9 mouse cellular contexts compared by ENCODE assay signal in genomic region chr6:140961987-140962386, GRCm38 (mm10).
DNase-seq lines count a peak whose midpoint lies in the region; ATAC-seq and TF ChIP-seq lines count a peak whose summit lies in the region.
"Had no signal": no experiment of that assay in that cellular context is flagged by ENCODE, and none has a peak within 500 bp of the region (broad histone marks: within the 10 kb centered on the region; RNA-seq: fewer than 3 reads in every experiment).

No protein-coding gene starts in this region.

- no peak overlapping the region for H3K27ac ChIP-seq in cerebellum, adult 2 months (ENCODE audit: insufficient read depth, low read length)
- H3K27ac ChIP-seq in forebrain, postnatal 0 days (ENCODE audit: low read depth, low read length) = no peak overlapping the region
- peak overlapping the region; percentile 79 for H3K27ac ChIP-seq in midbrain, embryonic 10.5 days (replicated peaks)
- H3K27ac ChIP-seq in heart, adult 2 months = no peak overlapping the region
- H3K27ac ChIP-seq: liver, embryonic 13.5 days had no signal

- H3K9me3 ChIP-seq in forebrain, postnatal 0 days (ENCODE audit: low read length) = no peaks in the 10 kb centered on the region
- no peaks in the 10 kb centered on the region for H3K9me3 ChIP-seq in midbrain, embryonic 10.5 days (replicated peaks)
- H3K9me3 ChIP-seq: liver, embryonic 13.5 days had no signal

- intact Hi-C loops in heart, adult 2 months (cut with DNase I) = no loop called here

- peaks cover 14% of the 10 kb centered on the region; the same call in 1 of the 2 replicates for H3K4me1 ChIP-seq in cerebellum, adult 2 months (ENCODE audit: control insufficient read depth, insufficient read depth, low read length)
- 0 out of 2 replicates have a peak, but pooled peaks cover 6% of the 10 kb centered on the region for H3K4me1 ChIP-seq in forebrain, postnatal 0 days (ENCODE audit: insufficient read depth)
- H3K4me1 ChIP-seq in midbrain, embryonic 10.5 days = peaks cover 38% of the 10 kb centered on the region
- H3K4me1 ChIP-seq in heart, adult 2 months (ENCODE audit: control insufficient read depth, insufficient read depth, low read length) = no peaks in the 10 kb centered on the region; the same call in 1 of the 2 replicates
- H3K4me1 ChIP-seq: liver, embryonic 13.5 days had no signal

- DNase-seq in R1 (ENCODE audit: low read depth, low spot score) = peak; percentile 4
- peak; percentile 59 to 62 for DNase-seq in cerebellum, adult 2 months
- no peak for DNase-seq in forebrain, postnatal 0 days
- peak; percentile 32 for DNase-seq in midbrain, embryonic 10.5 days (ENCODE audit: low spot score)
- DNase-seq in ovary, adult 18-20 months (ENCODE audit: low spot score) = no peak
- DNase-seq in heart, adult 2 months = no peak
- DNase-seq: liver, embryonic 13.5 days had no signal

- peak overlapping the region; percentile 17; the same call in 1 of the 2 replicates for H3K4me2 ChIP-seq in forebrain, postnatal 0 days (ENCODE audit: low read depth)
- H3K4me2 ChIP-seq: heart, embryonic 11.5 days; liver, embryonic 13.5 days had no signal

- no peak for ATAC-seq in forebrain, postnatal 0 days
- ATAC-seq in activated CD4-positive, CD25-positive, alpha-beta regulatory T cell, adult 4 months = no peak

- no peaks in the 10 kb centered on the region for H3K79me2 ChIP-seq in heart, adult 2 months (replicated peaks; ENCODE audit: control insufficient read depth, insufficient read depth, low read length)

- no peak for TF ChIP-seq EP300 in heart, adult 2 months (IDR thresholded peaks at IDR 0.05; ENCODE audit: insufficient read depth, low read depth, low read length)

- H3K4me3 ChIP-seq in cerebellum, adult 2 months (replicated peaks; ENCODE audit: insufficient read depth, low read depth, low read length) = no peak overlapping the region
- no peak overlapping the region for H3K4me3 ChIP-seq in forebrain, postnatal 0 days (ENCODE audit: low read depth, low read length)
- peak overlapping the region; percentile 31; the same call in 1 of the 2 replicates for H3K4me3 ChIP-seq in midbrain, embryonic 10.5 days
- no peak overlapping the region for H3K4me3 ChIP-seq in heart, adult 2 months
- H3K4me3 ChIP-seq: liver, embryonic 13.5 days had no signal

- WGBS in cerebellum, adult 2 months = 33% methylated on average over 11 of the region's 11 CpGs
- WGBS in forebrain, postnatal 0 days = 25% methylated on average over 11 of the region's 11 CpGs
- WGBS in midbrain, embryonic 10.5 days = 47% methylated on average over 11 of the region's 11 CpGs
- 84% methylated on average over 11 of the region's 11 CpGs for WGBS in heart, adult 2 months

- TF ChIP-seq POLR2A in cerebellum, adult 2 months (IDR thresholded peaks at IDR 0.05; ENCODE audit: borderline replicate concordance, insufficient read depth, low read length) = no peak
- no peak for TF ChIP-seq POLR2A in heart, adult 2 months (IDR thresholded peaks at IDR 0.05; ENCODE audit: insufficient read depth, low read depth, low read length)

- H3K27me3 ChIP-seq in cerebellum, adult 2 months (ENCODE audit: control insufficient read depth, insufficient read depth, low read length) = no peaks in the 10 kb centered on the region
- H3K27me3 ChIP-seq in forebrain, postnatal 0 days (ENCODE audit: insufficient read depth, low read length) = no peaks in the 10 kb centered on the region
- H3K27me3 ChIP-seq in midbrain, embryonic 10.5 days (ENCODE audit: low read depth, poor library complexity, severe bottlenecking) = no peaks in the 10 kb centered on the region
- H3K27me3 ChIP-seq in heart, adult 2 months (ENCODE audit: control insufficient read depth, insufficient read depth, low read length) = no peaks in the 10 kb centered on the region
- H3K27me3 ChIP-seq: liver, embryonic 13.5 days had no signal

- no peak overlapping the region for H3K9ac ChIP-seq in forebrain, postnatal 0 days
- H3K9ac ChIP-seq in heart, adult 2 months (ENCODE audit: low read depth, low read length) = no peak overlapping the region
- H3K9ac ChIP-seq: liver, embryonic 13.5 days had no signal

- TF ChIP-seq CTCF in cerebellum, adult 2 months (IDR thresholded peaks at IDR 0.05; ENCODE audit: borderline replicate concordance, insufficient read depth, low read depth, low read length) = no peak
- no peak for TF ChIP-seq CTCF in forebrain, postnatal 0 days (IDR thresholded peaks at IDR 0.05; ENCODE audit: low read depth)
- TF ChIP-seq CTCF in heart, adult 2 months (IDR thresholded peaks at IDR 0.05) = no peak

- no peaks in the 10 kb centered on the region for H3K36me3 ChIP-seq in forebrain, postnatal 0 days (ENCODE audit: insufficient read depth)
- H3K36me3 ChIP-seq in midbrain, embryonic 10.5 days = no peaks in the 10 kb centered on the region
- H3K36me3 ChIP-seq in heart, adult 2 months (ENCODE audit: control insufficient read depth, insufficient read depth, low read length) = no peaks in the 10 kb centered on the region
- H3K36me3 ChIP-seq: liver, embryonic 13.5 days had no signal

Comparison
In these comparisons a context has a peak if more than half of its experiments do, and no peak if none do; other contexts are left out.
1. DNase-seq: peak in R1 (single experiment), cerebellum, adult 2 months (2 of 2) and midbrain, embryonic 10.5 days (single experiment); none in forebrain, postnatal 0 days (single experiment), ovary, adult 18-20 months (single experiment) and heart, adult 2 months (0 of 2).